Mouse (Mus musculus): ENCODE results near the gene Rimklb.

DNA sequence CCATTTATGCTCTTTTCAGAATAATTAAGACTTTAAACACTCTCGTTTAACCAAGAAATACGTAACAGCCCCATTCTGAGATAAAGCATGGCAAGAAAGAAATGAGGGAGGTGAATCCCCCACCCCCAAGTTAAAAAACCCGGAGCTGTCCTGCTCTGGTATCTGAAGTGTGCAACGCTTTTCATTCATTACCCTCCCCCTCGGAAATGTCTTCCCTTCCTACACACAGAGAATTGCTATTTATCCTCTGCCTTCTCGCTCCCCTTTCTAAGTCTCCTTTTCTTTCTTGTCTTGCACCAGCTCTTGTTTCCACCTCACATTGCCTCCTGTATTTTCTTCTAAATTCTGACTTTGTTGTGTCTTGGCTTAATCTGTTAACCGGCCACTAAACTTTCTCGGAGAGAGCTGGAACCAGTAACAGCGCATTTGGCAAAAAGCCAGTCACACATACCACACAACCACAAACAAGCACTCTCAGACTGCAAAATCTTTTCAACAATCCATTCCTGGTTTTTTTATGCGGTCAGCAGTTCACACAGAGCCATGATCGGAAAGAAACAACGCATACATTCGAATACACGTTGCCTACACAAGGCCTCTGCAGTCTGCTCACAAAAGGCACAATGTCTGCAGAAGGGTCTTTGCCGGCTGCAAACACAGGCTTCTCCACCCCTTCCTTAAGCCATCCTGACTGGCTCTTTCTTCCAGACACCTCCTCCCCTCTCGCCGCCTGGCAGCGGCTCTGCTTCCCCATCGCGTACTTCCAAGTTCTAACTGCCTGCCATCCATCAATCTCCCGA is 3.3 kb downstream of the Rimklb start:
- TF ChIP-seq CTCF (IDR thresholded peaks at IDR 0.05) (no peak), EP300 (IDR thresholded peaks at IDR 0.05) (0 out of 2 replicates have a peak, but pooled peaks have one; percentile 28)

Measured in lung, postnatal 0 days (tissue).